Mouse (Mus musculus) brain, embryonic 14.5 days (tissue): Measurements from ENCODE around the gene Hipk2.

Experiments used
- CTCF ChIP-seq: fragments of 200-500 bp; IDR thresholded peaks from 2 replicates; pipeline ENCODE4 v1.5.1; 2012; ENCODE audit warnings: inconsistent platforms, mild to moderate bottlenecking, moderate library complexity, borderline replicate concordance; ENCODE audit not compliant: insufficient read depth, insufficient read length; ENCODE audit errors: extremely low read depth
- POLR2A ChIP-seq: fragments of 200-500 bp; IDR thresholded peaks from 2 replicates; pipeline ENCODE4 v1.6.1; 2012; ENCODE audit warnings: mild to moderate bottlenecking, inconsistent platforms, borderline replicate concordance; ENCODE audit not compliant: poor library complexity, insufficient read depth, insufficient read length, severe bottlenecking; ENCODE audit errors: extremely low read depth

DNA sequence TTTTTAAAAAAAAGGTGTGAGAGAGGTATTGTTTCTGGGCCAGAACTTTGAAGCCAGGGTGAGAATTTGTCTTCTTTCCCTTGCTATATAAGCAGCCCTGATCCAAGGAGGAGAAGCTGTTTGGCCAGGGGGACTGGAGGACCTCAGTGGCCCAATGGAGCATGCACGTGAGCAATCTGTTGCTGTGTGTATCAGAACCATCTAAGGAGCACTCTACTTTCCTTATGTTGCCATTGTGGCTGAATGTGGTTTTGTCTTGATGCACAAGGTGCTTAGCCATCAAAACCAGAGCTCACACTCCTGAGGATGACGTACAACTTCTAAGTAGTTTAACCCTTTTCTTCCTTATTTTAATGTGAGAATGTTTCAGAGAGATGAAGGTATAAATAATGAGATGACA is 41.2 kb downstream of the Hipk2 start:
- no peak for TF ChIP-seq CTCF
- no peak for TF ChIP-seq POLR2A
